Comparison of ENCODE assay signal across 8 mouse cellular contexts in genomic region chr4:126253637-126254272, GRCm38 (mm10). TPM values are rescaled to one million over a fixed set of nuclear protein-coding genes. Genes with fewer than 3 reads are reported as not detected.
DNase-seq lines count a peak whose midpoint lies in the region; ATAC-seq and TF ChIP-seq lines count a peak whose summit lies in the region.

No protein-coding gene starts in this region.

- H3K4me3 ChIP-seq in lung, embryonic 15.5 days: peak overlapping the region; percentile 97
- peak overlapping the region; percentile 96 for H3K4me3 ChIP-seq in embryonic fibroblast, embryonic 13.5 days (ENCODE audit: insufficient read depth, low read length)
- H3K4me3 ChIP-seq in limb, embryonic 12.5 days (replicated peaks): peak overlapping the region; percentile 100
- peak overlapping the region; percentile 89; the same call in 1 of the 2 replicates for H3K4me3 ChIP-seq in olfactory bulb, adult 2 months (ENCODE audit: insufficient read depth, low read depth, low read length)

- H3K9me3 ChIP-seq in lung, embryonic 15.5 days: no peaks in the 10 kb centered on the region
- no peaks in the 10 kb centered on the region for H3K9me3 ChIP-seq in limb, embryonic 12.5 days

- H3K9ac ChIP-seq in lung, embryonic 15.5 days: 0 out of 2 replicates have a peak overlapping the region, but pooled peaks have one; percentile 98
- peak overlapping the region; percentile 98 for H3K9ac ChIP-seq in limb, embryonic 12.5 days (replicated peaks)

- H3K36me3 ChIP-seq in lung, embryonic 15.5 days: no peaks in the 10 kb centered on the region
- H3K36me3 ChIP-seq in limb, embryonic 12.5 days: peaks cover 22% of the 10 kb centered on the region; the same call in 1 of the 2 replicates

- H3K27me3 ChIP-seq in lung, embryonic 15.5 days: no peaks in the 10 kb centered on the region
- no peaks in the 10 kb centered on the region for H3K27me3 ChIP-seq in limb, embryonic 12.5 days

- no peak for DNase-seq in lung, postnatal 10 days
- no peak for DNase-seq in urinary bladder, adult 2 months (ENCODE audit: low spot score)
- DNase-seq in kidney, postnatal 36 days: no peak

- H3K4me1 ChIP-seq in lung, embryonic 15.5 days: peaks cover 58% of the 10 kb centered on the region
- peaks cover 19% of the 10 kb centered on the region for H3K4me1 ChIP-seq in embryonic fibroblast, embryonic 13.5 days (ENCODE audit: control insufficient read depth, insufficient read depth, low read length)
- peaks cover 68% of the 10 kb centered on the region for H3K4me1 ChIP-seq in limb, embryonic 12.5 days (replicated peaks)
- H3K4me1 ChIP-seq in olfactory bulb, adult 2 months (ENCODE audit: control insufficient read depth, insufficient read depth, low read length): peaks cover 51% of the 10 kb centered on the region

- no peak overlapping the region for H3K27ac ChIP-seq in lung, embryonic 15.5 days
- H3K27ac ChIP-seq in embryonic fibroblast, embryonic 13.5 days (ENCODE audit: insufficient read depth, low read length): no peak overlapping the region
- no peak overlapping the region for H3K27ac ChIP-seq in limb, embryonic 12.5 days
- H3K27ac ChIP-seq in olfactory bulb, adult 2 months (ENCODE audit: insufficient read depth, low read depth, low read length): no peak overlapping the region

- H3K4me2 ChIP-seq in lung, embryonic 15.5 days: peak overlapping the region; percentile 91
- peak overlapping the region; percentile 96 for H3K4me2 ChIP-seq in limb, embryonic 12.5 days

- ATAC-seq in lung, embryonic 15.5 days (ENCODE audit: borderline replicate concordance, extremely low read depth, low FRiP score, low TSS enrichment): no peak
- ATAC-seq in limb, embryonic 12.5 days (ENCODE audit: insufficient number of reproducible peaks, insufficient read depth, low FRiP score, low TSS enrichment, low read depth): no peak
- ATAC-seq in monocyte, adult 5-6 weeks (replicated peaks; ENCODE audit: insufficient number of reproducible peaks, low FRiP score, low TSS enrichment, poor library complexity, severe bottlenecking): no peak

- TF ChIP-seq POLR2A in embryonic fibroblast, embryonic 13.5 days (IDR thresholded peaks at IDR 0.05; ENCODE audit: low read depth, low read length): no peak
- TF ChIP-seq POLR2A in olfactory bulb, adult 2 months (IDR thresholded peaks at IDR 0.05; ENCODE audit: insufficient read depth, low read depth, low read length): no peak

- 71% methylated on average over 14 of the region's 14 CpGs for WGBS in lung, embryonic 15.5 days
- 68% methylated on average over 14 of the region's 14 CpGs for WGBS in limb, embryonic 12.5 days
- WGBS in olfactory bulb, adult 2 months: 30% methylated on average over 14 of the region's 14 CpGs

- no peak for TF ChIP-seq CTCF in embryonic fibroblast, embryonic 13.5 days (IDR thresholded peaks at IDR 0.05; ENCODE audit: borderline replicate concordance, insufficient read depth, low read length)
- TF ChIP-seq CTCF in olfactory bulb, adult 2 months (IDR thresholded peaks at IDR 0.05; ENCODE audit: insufficient read depth, low read depth, low read length): no peak

RNA-seq across cellular contexts. Expression of gene Map7d1, which starts 2.4 kb away (rescaled TPM):
- polyA plus RNA-seq in lung, embryonic 15.5 days (2015; fragmentation: Nextera tagmentation; extraction: Ambion mirVana): 40.8 and 45.3 TPM in 2 replicates
- polyA plus RNA-seq in embryonic fibroblast, embryonic 13.5 days (2011; ENCODE audit: insufficient read length, low read depth, missing spikeins): 83.0 and 98.9 TPM in 2 replicates
- polyA plus RNA-seq in limb, embryonic 12.5 days (2016; fragmentation: Nextera tagmentation; extraction: Ambion mirVana): 83.5 and 85.1 TPM in 2 replicates
- polyA plus RNA-seq in olfactory bulb, adult 2 months (2012; ENCODE audit: insufficient read depth, insufficient read length, low replicate concordance, missing spikeins): 379 TPM in 1 of 2 replicates, not detected in the other
- 103 and 127 TPM in 2 replicates for polyA plus RNA-seq in urinary bladder, adult 2 months (2012; rRNA removed)
- 103 to 151 TPM (median 107 TPM) in 3 replicates for total RNA-seq in monocyte, adult 5-6 weeks (2017)

RNA-seq across cellular contexts. Expression of gene Trappc3, which starts 8.4 kb away (rescaled TPM):
- 106 and 108 TPM in 2 replicates for polyA plus RNA-seq in lung, embryonic 15.5 days (2015; fragmentation: Nextera tagmentation; extraction: Ambion mirVana)
- 96.6 and 102 TPM in 2 replicates for polyA plus RNA-seq in embryonic fibroblast, embryonic 13.5 days (2011; ENCODE audit: insufficient read length, low read depth, missing spikeins)
- 105 and 111 TPM in 2 replicates for polyA plus RNA-seq in limb, embryonic 12.5 days (2016; fragmentation: Nextera tagmentation; extraction: Ambion mirVana)
- polyA plus RNA-seq in olfactory bulb, adult 2 months (2012; ENCODE audit: insufficient read depth, insufficient read length, low replicate concordance, missing spikeins): 342 TPM in 1 of 2 replicates, not detected in the other
- 85.7 and 101 TPM in 2 replicates for polyA plus RNA-seq in urinary bladder, adult 2 months (2012; rRNA removed)
- total RNA-seq in monocyte, adult 5-6 weeks (2017): 46.3 to 53.6 TPM (median 51.4 TPM) in 3 replicates

RNA-seq across cellular contexts. Expression of gene Col8a2, which starts 32.8 kb away (rescaled TPM):
- 5.4 and 5.8 TPM in 2 replicates for polyA plus RNA-seq in lung, embryonic 15.5 days (2015; fragmentation: Nextera tagmentation; extraction: Ambion mirVana)
- 7.7 and 40.4 TPM in 2 replicates for polyA plus RNA-seq in embryonic fibroblast, embryonic 13.5 days (2011; ENCODE audit: insufficient read length, low read depth, missing spikeins)
- polyA plus RNA-seq in limb, embryonic 12.5 days (2016; fragmentation: Nextera tagmentation; extraction: Ambion mirVana): 13.3 and 16.7 TPM in 2 replicates
- not detected in 2 replicates for polyA plus RNA-seq in olfactory bulb, adult 2 months (2012; ENCODE audit: insufficient read depth, insufficient read length, low replicate concordance, missing spikeins)
- polyA plus RNA-seq in urinary bladder, adult 2 months (2012; rRNA removed): 17.6 and 22.6 TPM in 2 replicates
- 1.5 to 3.7 TPM (median 1.8 TPM) in 3 replicates for total RNA-seq in monocyte, adult 5-6 weeks (2017)

RNA-seq across cellular contexts. Expression of gene Thrap3, which starts 51.2 kb away (rescaled TPM):
- polyA plus RNA-seq in lung, embryonic 15.5 days (2015; fragmentation: Nextera tagmentation; extraction: Ambion mirVana): 228 and 230 TPM in 2 replicates
- polyA plus RNA-seq in embryonic fibroblast, embryonic 13.5 days (2011; ENCODE audit: insufficient read length, low read depth, missing spikeins): 311 and 382 TPM in 2 replicates
- 303 and 349 TPM in 2 replicates for polyA plus RNA-seq in limb, embryonic 12.5 days (2016; fragmentation: Nextera tagmentation; extraction: Ambion mirVana)
- polyA plus RNA-seq in olfactory bulb, adult 2 months (2012; ENCODE audit: insufficient read depth, insufficient read length, low replicate concordance, missing spikeins): 165 and 783 TPM in 2 replicates
- polyA plus RNA-seq in urinary bladder, adult 2 months (2012; rRNA removed): 111 and 130 TPM in 2 replicates
- 431 to 662 TPM (median 493 TPM) in 3 replicates for total RNA-seq in monocyte, adult 5-6 weeks (2017)
